Mouse (Mus musculus) bone marrow, adult 2 months (tissue): ENCODE measurements around the gene Napsa.

Experiments
- CTCF ChIP-seq: fragments of 200-500 bp; IDR thresholded peaks from 2 replicates; pipeline ENCODE4 v1.5.1; 2011; ENCODE audit warnings: low read length, control low read depth; ENCODE audit not compliant: control insufficient read depth, insufficient read depth
- POLR2A ChIP-seq: fragments of 200-500 bp; IDR thresholded peaks from 2 replicates; pipeline ENCODE4 v1.6.1; 2011; ENCODE audit warnings: low read depth, mild to moderate bottlenecking, control low read depth, low read length, borderline replicate concordance; ENCODE audit not compliant: control insufficient read depth

GRCm38 (mm10) chr7:44527483-44528398 lies 44.4 kb upstream of the Napsa start:
- peak; percentile 58; the same call in 1 of the 2 replicates for TF ChIP-seq POLR2A
- peak; percentile 88 for TF ChIP-seq CTCF
